Mouse (Mus musculus): ENCODE measurements around the gene Gramd1b. TPM values are rescaled to one million over a fixed set of nuclear protein-coding genes. Genes with fewer than 3 reads are reported as not detected.

Gene Gramd1b
- polyA plus RNA-seq, 1 experiment from 2014 or later: 7.3 TPM

DNA sequence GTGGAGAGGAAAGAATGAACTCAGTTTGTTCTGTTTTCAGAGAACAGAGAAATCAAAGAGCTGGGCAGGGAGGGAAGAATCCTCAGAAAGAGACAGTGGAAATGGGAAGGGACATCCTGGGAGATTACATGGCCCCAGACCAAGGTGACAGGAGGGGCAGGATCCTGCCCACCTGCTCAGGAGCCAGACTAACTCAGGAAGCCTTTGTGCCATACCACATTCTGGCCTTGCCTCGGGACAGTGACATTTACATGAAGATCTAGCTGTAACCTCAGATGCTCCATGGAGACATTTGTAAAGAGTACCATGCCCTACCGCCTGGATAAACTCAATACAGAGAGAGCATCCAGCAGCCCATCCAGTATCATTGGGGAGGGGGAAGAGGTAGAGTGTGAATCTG lies 196.6 kb downstream of the Gramd1b start:
- no peak overlapping the region for H3K4me3 ChIP-seq (ENCODE audit: low read depth, low read length)
- H3K9me3 ChIP-seq (ENCODE audit: control insufficient read depth, low read depth, low read length): no peaks in the 10 kb centered on the region
- 74% methylated on average over 2 of the region's 2 CpGs for WGBS
- H3K27ac ChIP-seq (ENCODE audit: low read length): no peak overlapping the region
- H3K4me1 ChIP-seq (ENCODE audit: control insufficient read depth, insufficient read depth, low read length): no peaks in the 10 kb centered on the region
- no peaks in the 10 kb centered on the region for H3K36me3 ChIP-seq (ENCODE audit: control insufficient read depth, insufficient read depth, low read length)
- no peak for ATAC-seq (ENCODE audit: insufficient number of reproducible peaks, insufficient read depth, low FRiP score, low read depth)
- no peak overlapping the region for H3K9ac ChIP-seq (replicated peaks; ENCODE audit: low read depth, low read length)
- no peaks in the 10 kb centered on the region for H3K27me3 ChIP-seq (ENCODE audit: control insufficient read depth, insufficient read depth, low read length)
- no peak overlapping the region for H3K4me2 ChIP-seq (replicated peaks; ENCODE audit: low read depth, low read length)

DNA sequence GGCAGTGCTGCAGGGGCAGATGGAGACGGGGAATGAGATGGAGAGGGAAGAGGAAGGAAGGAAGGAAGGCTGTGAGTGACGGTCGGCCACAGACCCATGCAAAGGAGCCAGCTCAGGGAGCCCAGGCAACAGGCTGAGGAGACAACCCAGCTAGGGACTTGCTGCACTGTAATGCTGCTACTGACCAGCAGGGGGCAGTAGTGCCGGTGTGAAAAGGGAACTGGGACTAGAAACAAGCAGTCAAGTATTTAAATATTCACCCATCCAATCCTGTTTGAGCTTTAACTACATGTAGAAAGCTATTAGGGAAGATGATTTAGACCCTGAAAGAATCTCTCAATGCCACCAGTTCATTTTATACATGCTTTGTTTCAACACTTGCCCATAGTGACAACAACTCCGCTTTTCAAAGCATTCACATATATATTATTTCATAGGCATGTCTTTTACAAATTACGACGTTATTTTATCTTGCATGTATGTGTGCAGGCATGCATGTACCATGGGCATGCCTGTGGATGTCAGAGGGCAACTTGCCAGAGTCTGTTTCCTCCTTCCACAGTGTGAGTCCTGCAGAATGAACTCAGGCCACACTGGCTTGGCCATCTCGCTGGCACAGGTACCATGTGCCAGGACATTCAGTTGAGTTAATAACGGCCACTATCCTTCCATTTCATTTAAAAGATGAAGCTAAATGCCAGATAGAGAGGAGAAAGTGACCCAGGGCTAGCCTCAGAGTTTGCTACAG lies 197.4 kb downstream of the Gramd1b start:
- Histone ChIP-seq H3K4me2 (replicated peaks; ENCODE audit: low read depth, low read length) (no peak overlapping the region), H3K9me3 (ENCODE audit: control insufficient read depth, low read depth, low read length) (no peaks in the 10 kb centered on the region), H3K9ac (replicated peaks; ENCODE audit: low read depth, low read length) (no peak overlapping the region), H3K4me3 (ENCODE audit: low read depth, low read length) (no peak overlapping the region), H3K27me3 (ENCODE audit: control insufficient read depth, insufficient read depth, low read length) (no peaks in the 10 kb centered on the region), H3K4me1 (ENCODE audit: control insufficient read depth, insufficient read depth, low read length) (no peaks in the 10 kb centered on the region), H3K27ac (ENCODE audit: low read length) (no peak overlapping the region), H3K36me3 (ENCODE audit: control insufficient read depth, insufficient read depth, low read length) (no peaks in the 10 kb centered on the region)
- 60% methylated on average over 9 of the region's 9 CpGs for WGBS
- ATAC-seq (ENCODE audit: insufficient number of reproducible peaks, insufficient read depth, low FRiP score, low read depth): no peak

DNA sequence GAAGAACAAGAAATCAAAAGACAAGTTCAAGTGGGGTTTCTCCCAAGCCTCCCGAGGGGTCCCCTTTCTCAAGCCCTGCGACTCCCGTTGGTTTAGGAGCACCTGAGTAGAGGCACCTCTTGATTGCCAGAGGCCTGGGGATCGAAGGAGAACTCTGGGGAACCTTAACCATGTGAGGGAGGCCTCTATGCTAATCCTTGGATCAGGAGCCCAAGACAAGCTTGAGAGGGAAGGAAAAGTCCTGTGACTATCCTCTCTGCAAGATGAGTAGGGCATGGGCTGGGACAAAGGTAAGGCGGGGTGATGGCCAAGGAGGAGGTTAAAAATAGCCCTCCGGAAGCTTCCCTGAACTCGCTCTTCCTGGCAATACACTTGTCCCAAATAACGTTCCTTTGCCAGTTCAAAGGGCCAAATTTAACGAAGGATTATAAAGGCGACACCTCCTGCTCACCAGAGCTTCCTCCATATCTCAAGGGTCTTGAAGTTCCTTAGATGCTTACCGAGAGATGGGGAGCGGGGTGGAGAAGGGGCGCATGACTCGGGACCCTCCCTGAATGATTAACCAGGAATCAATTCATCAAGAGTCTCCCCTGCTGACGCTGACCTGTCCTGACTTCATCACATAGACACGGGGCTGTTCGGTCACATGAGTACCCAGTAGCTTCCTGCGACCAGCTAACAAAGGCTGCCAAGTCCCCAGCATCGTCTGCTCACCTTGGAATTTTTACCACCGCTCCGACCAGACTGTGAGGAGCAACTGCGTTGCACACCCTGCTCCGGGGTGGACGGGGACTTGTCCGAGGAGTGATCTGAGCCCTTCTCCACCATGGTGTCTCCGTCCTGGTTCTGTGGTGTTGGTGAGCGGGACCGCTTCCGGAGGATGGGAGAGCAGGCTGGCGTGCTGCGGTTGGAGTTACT lies 198.2 kb downstream of the Gramd1b start:
- Histone ChIP-seq H3K36me3 (ENCODE audit: control insufficient read depth, insufficient read depth, low read length) (0 out of 2 replicates have a peak, but pooled peaks cover 3% of the 10 kb centered on the region), H3K27ac (ENCODE audit: low read length) (no peak overlapping the region), H3K4me3 (ENCODE audit: low read depth, low read length) (no peak overlapping the region), H3K9ac (replicated peaks; ENCODE audit: low read depth, low read length) (no peak overlapping the region), H3K27me3 (ENCODE audit: control insufficient read depth, insufficient read depth, low read length) (no peaks in the 10 kb centered on the region), H3K9me3 (ENCODE audit: control insufficient read depth, low read depth, low read length) (no peaks in the 10 kb centered on the region), H3K4me2 (replicated peaks; ENCODE audit: low read depth, low read length) (no peak overlapping the region), H3K4me1 (ENCODE audit: control insufficient read depth, insufficient read depth, low read length) (no peaks in the 10 kb centered on the region)
- 80% methylated on average over 31 of the region's 31 CpGs for WGBS
- ATAC-seq (ENCODE audit: insufficient number of reproducible peaks, insufficient read depth, low FRiP score, low read depth): no peak

DNA sequence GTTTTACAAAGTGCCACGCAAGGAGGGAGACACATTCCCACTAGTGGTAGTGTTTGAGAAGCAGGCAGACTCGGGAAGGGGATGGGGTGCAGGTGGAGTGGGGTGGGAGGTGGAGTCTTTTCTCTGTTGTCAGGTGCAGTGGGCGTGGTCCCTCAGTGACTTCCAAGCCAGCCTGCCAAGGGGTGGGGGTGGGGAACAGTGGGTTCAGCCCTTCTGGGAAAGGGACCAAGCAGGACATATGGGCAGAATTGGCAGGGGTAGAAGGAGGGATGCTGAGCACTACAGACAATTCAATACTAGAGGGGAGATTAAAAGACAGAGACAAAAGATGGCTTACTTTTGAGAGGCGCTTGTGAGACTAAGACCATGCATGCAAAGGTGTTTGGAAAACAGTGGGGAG lies 198.9 kb downstream of the Gramd1b start:
- ATAC-seq (ENCODE audit: insufficient number of reproducible peaks, insufficient read depth, low FRiP score, low read depth): no peak
- H3K27me3 ChIP-seq (ENCODE audit: control insufficient read depth, insufficient read depth, low read length): no peaks in the 10 kb centered on the region
- WGBS: 70% methylated on average over 4 of the region's 4 CpGs

DNA sequence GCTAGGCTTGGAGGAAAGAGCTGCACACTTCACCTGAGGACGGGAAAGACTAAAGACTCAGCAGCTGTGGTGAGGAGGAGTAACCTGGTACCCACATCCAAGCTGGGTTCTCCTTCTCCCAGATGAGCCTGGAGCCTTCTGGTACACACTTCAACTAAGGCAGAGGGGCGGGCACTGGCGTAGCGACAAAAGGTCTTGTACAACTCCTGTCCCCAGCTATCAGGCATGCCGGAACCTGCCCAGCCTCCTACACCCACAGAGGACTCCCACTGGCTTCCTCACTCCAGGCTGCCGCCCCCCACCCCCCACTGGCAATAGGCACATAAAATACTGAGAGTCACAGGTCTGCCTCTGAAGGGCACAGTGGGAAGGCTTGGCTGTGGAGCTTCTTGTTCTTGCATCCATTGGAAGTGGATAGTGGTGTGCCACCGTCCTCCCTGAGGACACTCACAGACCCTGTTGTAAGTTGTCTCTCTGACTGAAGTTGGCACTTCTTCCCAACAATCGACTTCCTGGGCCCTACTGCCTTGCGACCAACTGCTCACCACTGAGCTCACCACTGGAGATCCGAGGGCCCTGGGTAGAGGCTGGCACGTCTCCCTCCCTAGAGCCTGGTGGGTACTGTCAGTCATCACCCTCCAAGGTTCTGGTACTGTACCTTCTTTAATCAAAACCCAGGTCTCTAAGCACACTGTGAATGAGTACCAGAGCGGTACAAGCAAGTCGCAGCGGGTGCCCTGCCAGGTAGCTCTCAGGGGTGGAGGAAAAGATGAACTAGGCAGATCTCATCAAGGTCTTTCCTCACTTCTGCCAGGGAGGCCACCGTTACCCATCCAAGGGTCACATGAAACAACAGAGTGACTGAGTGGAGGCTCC lies 199.5 kb downstream of the Gramd1b start:
- Histone ChIP-seq H3K4me1 (ENCODE audit: control insufficient read depth, insufficient read depth, low read length) (no peaks in the 10 kb centered on the region), H3K36me3 (ENCODE audit: control insufficient read depth, insufficient read depth, low read length) (0 out of 2 replicates have a peak, but pooled peaks cover 4% of the 10 kb centered on the region), H3K27me3 (ENCODE audit: control insufficient read depth, insufficient read depth, low read length) (no peaks in the 10 kb centered on the region), H3K27ac (ENCODE audit: low read length) (no peak overlapping the region), H3K4me2 (replicated peaks; ENCODE audit: low read depth, low read length) (no peak overlapping the region), H3K9me3 (ENCODE audit: control insufficient read depth, low read depth, low read length) (no peaks in the 10 kb centered on the region), H3K9ac (replicated peaks; ENCODE audit: low read depth, low read length) (no peak overlapping the region), H3K4me3 (ENCODE audit: low read depth, low read length) (no peak overlapping the region)
- ATAC-seq (ENCODE audit: insufficient number of reproducible peaks, insufficient read depth, low FRiP score, low read depth): no peak
- WGBS: 82% methylated on average over 15 of the region's 15 CpGs

More for the DNA sequence above, 198.9 kb downstream of the Gramd1b start:
- Histone ChIP-seq H3K4me2 (replicated peaks; ENCODE audit: low read depth, low read length) (no peak overlapping the region), H3K9me3 (ENCODE audit: control insufficient read depth, low read depth, low read length) (no peaks in the 10 kb centered on the region), H3K9ac (replicated peaks; ENCODE audit: low read depth, low read length) (no peak overlapping the region), H3K36me3 (ENCODE audit: control insufficient read depth, insufficient read depth, low read length) (0 out of 2 replicates have a peak, but pooled peaks cover 4% of the 10 kb centered on the region), H3K4me1 (ENCODE audit: control insufficient read depth, insufficient read depth, low read length) (no peaks in the 10 kb centered on the region), H3K4me3 (ENCODE audit: low read depth, low read length) (no peak overlapping the region), H3K27ac (ENCODE audit: low read length) (no peak overlapping the region)

DNA sequence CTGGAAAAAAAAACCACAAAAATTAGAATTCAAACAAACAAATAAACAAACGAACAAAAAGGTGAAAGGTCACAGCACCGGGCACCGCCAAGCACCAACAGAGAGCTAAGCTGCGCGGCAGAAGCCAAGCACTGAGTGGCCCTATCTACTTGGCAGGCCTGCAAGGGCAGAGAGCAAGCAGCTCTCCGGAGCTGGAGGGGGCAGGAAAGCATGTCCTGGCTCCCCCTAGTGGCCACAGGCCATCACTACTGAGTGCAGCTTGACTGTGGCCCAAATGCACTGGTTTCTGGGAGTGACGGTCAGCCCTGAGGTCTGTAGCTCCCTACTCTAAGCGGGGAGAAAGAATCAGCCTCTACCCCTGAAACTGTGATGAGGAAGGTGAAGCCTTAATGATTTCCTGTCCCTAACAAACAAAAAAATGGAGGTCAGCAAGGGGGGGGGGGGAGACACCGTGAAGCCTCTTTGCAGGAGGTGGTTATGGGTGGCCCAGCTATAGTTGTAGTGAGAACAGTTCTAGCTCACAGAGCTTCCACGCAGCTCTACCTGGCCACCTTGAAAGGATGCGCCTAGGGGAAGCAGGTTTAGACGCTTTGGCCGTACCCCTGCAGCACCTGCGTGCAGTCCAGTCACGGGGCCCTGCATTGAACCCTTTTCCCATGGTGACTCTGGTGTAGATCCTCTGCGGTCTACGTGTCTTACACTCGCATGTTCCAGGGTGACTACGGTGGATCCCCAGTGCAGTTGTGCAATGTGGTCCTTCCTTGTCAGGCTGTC lies 200.4 kb downstream of the Gramd1b start:
- Histone ChIP-seq H3K27me3 (ENCODE audit: control insufficient read depth, insufficient read depth, low read length) (no peaks in the 10 kb centered on the region), H3K4me1 (ENCODE audit: control insufficient read depth, insufficient read depth, low read length) (no peaks in the 10 kb centered on the region), H3K36me3 (ENCODE audit: control insufficient read depth, insufficient read depth, low read length) (0 out of 2 replicates have a peak, but pooled peaks cover 4% of the 10 kb centered on the region), H3K4me3 (ENCODE audit: low read depth, low read length) (no peak overlapping the region), H3K27ac (ENCODE audit: low read length) (no peak overlapping the region), H3K4me2 (replicated peaks; ENCODE audit: low read depth, low read length) (no peak overlapping the region), H3K9ac (replicated peaks; ENCODE audit: low read depth, low read length) (no peak overlapping the region), H3K9me3 (ENCODE audit: control insufficient read depth, low read depth, low read length) (no peaks in the 10 kb centered on the region)
- ATAC-seq (ENCODE audit: insufficient number of reproducible peaks, insufficient read depth, low FRiP score, low read depth): peak; percentile 85
- WGBS: 56% methylated on average over 19 of the region's 19 CpGs

DNA sequence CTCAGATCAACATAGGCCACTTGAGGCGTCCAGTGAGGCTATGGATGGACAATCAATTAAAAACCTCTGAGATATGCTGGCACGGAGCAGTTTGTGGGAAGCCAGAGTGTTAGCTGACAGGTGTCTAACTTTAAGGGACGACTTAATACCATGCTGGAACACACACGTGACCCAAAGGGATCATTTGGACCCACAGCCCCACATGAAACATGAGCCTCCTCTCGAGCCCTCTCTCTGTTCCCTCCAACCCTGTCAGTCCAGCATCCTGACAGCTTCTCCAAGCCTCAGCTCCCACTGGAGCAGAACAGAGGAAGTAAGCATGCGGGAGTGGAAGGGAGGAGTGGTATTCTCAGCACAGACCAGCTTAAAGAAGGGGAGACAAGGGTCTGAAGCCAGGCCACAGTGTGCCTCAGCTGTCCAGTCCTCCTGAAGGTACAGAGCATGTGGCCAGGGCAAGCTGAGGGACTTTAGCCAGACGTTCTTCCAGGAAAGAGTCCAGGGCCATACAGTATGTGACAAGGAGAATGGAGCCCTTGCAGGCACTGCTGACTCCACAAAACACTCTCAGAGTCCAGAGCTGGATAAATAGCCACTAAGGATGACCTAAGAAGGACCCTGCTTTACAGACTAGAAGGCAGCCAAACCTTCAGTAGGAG lies 204.8 kb downstream of the Gramd1b start:
- ATAC-seq (ENCODE audit: insufficient number of reproducible peaks, insufficient read depth, low FRiP score, low read depth): no peak
- Histone ChIP-seq H3K27ac (ENCODE audit: low read length) (no peak overlapping the region), H3K9ac (replicated peaks; ENCODE audit: low read depth, low read length) (no peak overlapping the region), H3K4me2 (replicated peaks; ENCODE audit: low read depth, low read length) (peak overlapping the region; percentile 35; the same call in 1 of the 2 replicates), H3K36me3 (ENCODE audit: control insufficient read depth, insufficient read depth, low read length) (0 out of 2 replicates have a peak, but pooled peaks cover 4% of the 10 kb centered on the region), H3K9me3 (ENCODE audit: control insufficient read depth, low read depth, low read length) (no peaks in the 10 kb centered on the region), H3K4me3 (ENCODE audit: low read depth, low read length) (no peak overlapping the region), H3K27me3 (ENCODE audit: control insufficient read depth, insufficient read depth, low read length) (no peaks in the 10 kb centered on the region), H3K4me1 (ENCODE audit: control insufficient read depth, insufficient read depth, low read length) (0 out of 2 replicates have a peak, but pooled peaks cover 2% of the 10 kb centered on the region)
- 50% methylated on average over 7 of the region's 7 CpGs for WGBS

Measured in stomach, embryonic 14.5 days (tissue).